Mouse (Mus musculus) heart, embryonic 11.5 days (tissue): ENCODE data around the gene Fbxl17. TPM values are rescaled to one million over a fixed set of nuclear protein-coding genes. Genes with fewer than 3 reads are reported as not detected.

Source experiments
- ATAC-seq: fragments of 200-750 bp; cut with Nextera tagmentation; replicated peaks from 2 replicates; pipeline ENCODE4 v1.8.0; 2017; ENCODE audit warnings: moderate library complexity; ENCODE audit not compliant: insufficient number of reproducible peaks, low FRiP score, low TSS enrichment
- H3K27ac ChIP-seq: fragments of 300-500 bp; sonication (generic); 2 replicates; pipeline ENCODE4 v1.5.1; 2014; ENCODE audit warnings: mild to moderate bottlenecking, low read depth, low read length
- H3K27me3 ChIP-seq: fragments of 300-500 bp; sonication (generic); 2 replicates; pipeline ENCODE4 v1.6.1; 2014; ENCODE audit warnings: mild to moderate bottlenecking, low read length, mixed read lengths; ENCODE audit not compliant: control insufficient read depth, insufficient read depth
- H3K36me3 ChIP-seq: fragments of 300-500 bp; sonication (generic); 2 replicates; pipeline ENCODE4 v1.6.1; 2014; ENCODE audit warnings: mild to moderate bottlenecking, low read length, moderate library complexity, mixed read lengths; ENCODE audit not compliant: control insufficient read depth, insufficient read depth
- H3K4me1 ChIP-seq: fragments of 300-500 bp; sonication (generic); 2 replicates; pipeline ENCODE4 v1.6.1; 2014; ENCODE audit warnings: low read length; ENCODE audit not compliant: control insufficient read depth, insufficient read depth
- H3K4me2 ChIP-seq: fragments of 300-500 bp; sonication (generic); 2 replicates; pipeline ENCODE4 v1.6.1; 2014; ENCODE audit warnings: mild to moderate bottlenecking, moderate library complexity
- H3K4me3 ChIP-seq: fragments of 300-500 bp; sonication (generic); 2 replicates; pipeline ENCODE4 v1.5.1; 2014; ENCODE audit warnings: low read depth, low read length
- H3K9ac ChIP-seq: fragments of 300-500 bp; sonication (generic); 2 replicates; pipeline ENCODE4 v1.6.1; 2014; ENCODE audit warnings: mild to moderate bottlenecking, low read depth, low read length, moderate library complexity
- H3K9me3 ChIP-seq: fragments of 300-500 bp; sonication (generic); replicated peaks from 2 replicates; pipeline ENCODE4 v1.6.1; 2016; ENCODE audit warnings: low read length; ENCODE audit not compliant: control insufficient read depth
- WGBS: fragments of 180-500 bp; shearing (Covaris S2); extraction: QIAGEN DNeasy Blood & Tissue Kit; methylation state at CpG from one replicate; pipeline ENCODE4 v1.1.7; 2014; ENCODE audit not compliant: insufficient replicate concordance; 5-methylcytosine and 5-hydroxymethylcytosine counted together
- polyA plus RNA-seq: library from polyadenylated mRNA; unstranded; fragments of >200 nt; fragmentation: Nextera tagmentation; extraction: Ambion mirVana; gene quantifications from 2 replicates; pipeline ENCODE4 v1.2.1, GENCODE M21; 2014

The Fbxl17 gene
- polyA plus RNA-seq, 1 experiment from 2014 or later = 6.4 TPM

GRCm38 (mm10) chr17:63079087-63079486 is 420.7 kb downstream of the Fbxl17 start:
- no peak overlapping the region for H3K27ac ChIP-seq
- no peak overlapping the region for H3K4me2 ChIP-seq
- no peaks in the 10 kb centered on the region for H3K9me3 ChIP-seq
- H3K4me3 ChIP-seq = no peak overlapping the region
- WGBS = 73% methylated on average over 5 of the region's 5 CpGs
- no peaks in the 10 kb centered on the region for H3K36me3 ChIP-seq
- no peak for ATAC-seq
- H3K27me3 ChIP-seq = no peaks in the 10 kb centered on the region
- H3K4me1 ChIP-seq = no peaks in the 10 kb centered on the region
- no peak overlapping the region for H3K9ac ChIP-seq

DNA sequence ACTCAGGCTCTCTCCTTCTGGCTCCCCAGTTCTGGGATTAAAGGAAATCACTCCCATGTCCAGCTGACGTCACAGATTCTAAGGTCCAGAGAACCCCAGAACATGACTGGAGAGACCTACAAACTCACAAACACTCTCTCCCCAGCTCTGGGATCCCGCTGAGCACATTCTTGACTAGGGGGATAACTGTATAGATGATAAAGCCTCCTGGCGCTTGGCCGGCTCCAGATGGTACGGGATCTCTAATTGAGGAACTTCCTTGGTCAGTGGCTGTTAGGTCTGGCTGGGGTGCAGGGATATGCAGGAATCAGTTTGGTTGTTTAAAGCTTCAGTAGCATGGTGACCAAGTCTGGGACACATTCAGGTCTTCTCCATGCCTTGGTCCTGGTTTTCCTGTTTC is 422.3 kb downstream of the Fbxl17 start:
- Histone ChIP-seq H3K4me2 (no peak overlapping the region), H3K27ac (no peak overlapping the region), H3K4me3 (no peak overlapping the region), H3K9me3 (no peaks in the 10 kb centered on the region), H3K4me1 (no peaks in the 10 kb centered on the region), H3K27me3 (no peaks in the 10 kb centered on the region), H3K36me3 (no peaks in the 10 kb centered on the region), H3K9ac (no peak overlapping the region)
- ATAC-seq = no peak
- 52% methylated on average over 5 of the region's 5 CpGs for WGBS

GRCm38 (mm10) chr17:63076661-63077060 is 423.2 kb downstream of the Fbxl17 start:
- H3K9ac ChIP-seq = no peak overlapping the region
- H3K27ac ChIP-seq = no peak overlapping the region
- ATAC-seq = no peak
- H3K4me1 ChIP-seq = no peaks in the 10 kb centered on the region
- no peaks in the 10 kb centered on the region for H3K36me3 ChIP-seq
- no peak overlapping the region for H3K4me3 ChIP-seq
- H3K9me3 ChIP-seq = no peaks in the 10 kb centered on the region
- H3K27me3 ChIP-seq = no peaks in the 10 kb centered on the region
- 58% methylated on average over 8 of the region's 8 CpGs for WGBS
- H3K4me2 ChIP-seq = no peak overlapping the region

GRCm38 (mm10) chr17:63076037-63076426 is 423.8 kb downstream of the Fbxl17 start:
- no peak overlapping the region for H3K4me3 ChIP-seq
- H3K27me3 ChIP-seq = no peaks in the 10 kb centered on the region
- WGBS = 70% methylated on average over 8 of the region's 8 CpGs
- no peak overlapping the region for H3K4me2 ChIP-seq
- H3K27ac ChIP-seq = no peak overlapping the region
- H3K36me3 ChIP-seq = no peaks in the 10 kb centered on the region
- ATAC-seq = no peak
- no peaks in the 10 kb centered on the region for H3K4me1 ChIP-seq
- no peaks in the 10 kb centered on the region for H3K9me3 ChIP-seq
- no peak overlapping the region for H3K9ac ChIP-seq

DNA sequence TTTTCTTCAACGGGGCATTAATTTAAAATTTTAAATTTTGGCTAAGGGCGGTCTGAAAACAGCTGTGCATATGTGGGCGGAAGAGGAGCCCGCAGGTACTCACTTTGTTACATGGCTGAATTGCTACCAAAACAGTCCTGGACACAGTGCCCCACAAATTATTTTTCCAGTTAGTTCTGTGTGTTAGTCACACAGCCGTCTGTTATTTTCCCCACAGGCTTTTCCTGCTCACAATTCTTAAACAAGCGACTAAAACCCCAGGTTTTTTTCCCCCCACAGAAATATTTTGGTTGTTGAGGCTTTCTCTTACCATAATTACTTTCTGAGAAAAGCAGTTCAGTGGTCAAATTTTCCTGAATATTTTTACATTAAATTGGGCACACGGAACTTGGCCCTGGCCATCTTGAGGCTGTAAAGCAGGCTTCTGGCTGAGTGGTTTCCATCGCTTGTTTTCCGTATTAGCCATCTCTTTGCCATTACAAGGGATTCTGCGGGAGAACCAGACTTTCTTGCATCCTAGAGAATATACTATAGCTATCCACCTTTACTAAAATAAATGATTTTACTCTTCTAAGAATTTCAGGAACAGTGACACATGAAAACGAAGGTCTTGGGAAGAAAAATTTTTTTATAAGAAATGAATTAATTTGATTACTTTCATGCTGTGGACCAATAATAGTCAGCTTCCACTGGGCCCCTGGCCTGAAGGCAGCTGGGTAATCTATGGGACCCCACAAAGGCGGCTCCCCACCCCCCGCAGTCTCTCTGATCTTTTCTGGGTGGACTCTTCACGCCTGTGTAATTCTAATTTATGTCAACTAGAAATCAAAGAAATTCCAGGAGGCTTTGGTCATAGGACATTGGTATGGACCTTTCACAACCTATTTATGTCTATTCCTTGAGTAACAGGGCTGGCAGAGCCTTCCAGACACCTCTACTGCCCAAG is 424.5 kb downstream of the Fbxl17 start:
- 83% methylated on average over 14 of the region's 14 CpGs for WGBS
- no peaks in the 10 kb centered on the region for H3K36me3 ChIP-seq
- no peak for ATAC-seq
- no peak overlapping the region for H3K4me3 ChIP-seq
- H3K9me3 ChIP-seq = no peaks in the 10 kb centered on the region
- no peaks in the 10 kb centered on the region for H3K4me1 ChIP-seq
- no peak overlapping the region for H3K4me2 ChIP-seq
- H3K9ac ChIP-seq = no peak overlapping the region
- H3K27ac ChIP-seq = no peak overlapping the region
- no peaks in the 10 kb centered on the region for H3K27me3 ChIP-seq

DNA sequence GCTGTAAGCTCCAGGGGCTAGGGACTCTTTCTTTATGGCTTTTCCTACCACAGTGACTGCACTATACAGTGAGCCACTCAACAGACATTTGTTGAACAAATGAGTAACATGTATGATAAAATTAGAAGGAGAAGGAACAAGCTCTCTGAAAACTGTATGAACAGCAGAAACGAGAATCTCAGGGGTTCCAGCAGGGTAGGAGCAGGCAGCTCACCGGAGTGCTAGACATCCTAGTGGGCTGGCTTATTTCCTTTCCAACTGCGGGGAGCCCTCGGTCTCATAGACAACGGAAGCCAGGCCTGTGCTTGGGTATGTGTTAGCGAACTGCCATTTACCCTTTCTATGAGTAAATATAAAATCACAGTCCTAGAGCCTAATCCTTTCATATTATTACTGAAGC is 426.5 kb downstream of the Fbxl17 start:
- no peaks in the 10 kb centered on the region for H3K27me3 ChIP-seq
- no peak overlapping the region for H3K27ac ChIP-seq
- WGBS = 70% methylated on average over 6 of the region's 6 CpGs
- H3K4me3 ChIP-seq = no peak overlapping the region
- H3K9me3 ChIP-seq = no peaks in the 10 kb centered on the region
- H3K4me2 ChIP-seq = no peak overlapping the region
- H3K9ac ChIP-seq = no peak overlapping the region
- H3K36me3 ChIP-seq = no peaks in the 10 kb centered on the region
- H3K4me1 ChIP-seq = 0 out of 2 replicates have a peak, but pooled peaks cover 3% of the 10 kb centered on the region
- ATAC-seq = no peak

DNA sequence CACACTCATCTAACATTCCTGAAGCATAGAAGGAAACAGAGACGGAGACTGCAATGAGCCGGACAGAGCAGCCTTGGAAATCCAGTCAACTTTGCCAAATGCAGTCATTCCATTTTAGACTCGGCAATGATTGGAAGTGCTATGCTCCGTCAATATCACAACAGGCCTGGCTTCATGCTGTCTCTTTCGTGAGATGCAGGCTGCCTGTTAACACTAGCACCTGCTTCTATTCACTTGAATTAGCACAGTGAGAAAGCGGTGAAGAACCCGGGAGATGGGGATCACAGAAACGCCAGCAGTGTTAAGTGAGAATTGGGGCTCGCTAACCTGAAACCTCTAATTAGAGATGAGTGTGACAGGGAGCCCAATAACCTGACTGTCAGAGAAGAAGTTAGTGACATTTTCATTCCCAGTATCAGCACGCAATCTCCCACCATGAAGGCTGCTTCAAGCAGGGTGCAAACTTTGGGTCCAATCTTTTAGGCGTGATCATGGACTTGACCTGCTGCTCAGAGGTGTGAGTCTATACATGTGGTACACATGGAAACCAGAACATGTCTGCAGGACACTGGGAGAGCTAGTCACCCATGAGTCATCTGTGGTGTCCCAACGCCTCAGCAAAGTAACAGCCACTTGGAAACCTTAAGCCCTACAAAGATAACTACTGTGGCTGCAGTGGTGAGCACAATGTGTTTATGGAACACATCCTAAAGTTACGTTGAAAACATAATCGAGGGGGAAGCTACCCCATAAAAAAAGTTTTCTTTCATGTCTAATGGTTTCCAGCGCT is 428.5 kb downstream of the Fbxl17 start:
- H3K4me2 ChIP-seq = no peak overlapping the region
- H3K36me3 ChIP-seq = no peaks in the 10 kb centered on the region
- no peak overlapping the region for H3K9ac ChIP-seq
- no peak overlapping the region for H3K27ac ChIP-seq
- H3K27me3 ChIP-seq = no peaks in the 10 kb centered on the region
- ATAC-seq = no peak
- WGBS = 79% methylated on average over 15 of the region's 15 CpGs
- H3K9me3 ChIP-seq = no peaks in the 10 kb centered on the region
- no peak overlapping the region for H3K4me3 ChIP-seq
- 0 out of 2 replicates have a peak, but pooled peaks cover 3% of the 10 kb centered on the region for H3K4me1 ChIP-seq

DNA sequence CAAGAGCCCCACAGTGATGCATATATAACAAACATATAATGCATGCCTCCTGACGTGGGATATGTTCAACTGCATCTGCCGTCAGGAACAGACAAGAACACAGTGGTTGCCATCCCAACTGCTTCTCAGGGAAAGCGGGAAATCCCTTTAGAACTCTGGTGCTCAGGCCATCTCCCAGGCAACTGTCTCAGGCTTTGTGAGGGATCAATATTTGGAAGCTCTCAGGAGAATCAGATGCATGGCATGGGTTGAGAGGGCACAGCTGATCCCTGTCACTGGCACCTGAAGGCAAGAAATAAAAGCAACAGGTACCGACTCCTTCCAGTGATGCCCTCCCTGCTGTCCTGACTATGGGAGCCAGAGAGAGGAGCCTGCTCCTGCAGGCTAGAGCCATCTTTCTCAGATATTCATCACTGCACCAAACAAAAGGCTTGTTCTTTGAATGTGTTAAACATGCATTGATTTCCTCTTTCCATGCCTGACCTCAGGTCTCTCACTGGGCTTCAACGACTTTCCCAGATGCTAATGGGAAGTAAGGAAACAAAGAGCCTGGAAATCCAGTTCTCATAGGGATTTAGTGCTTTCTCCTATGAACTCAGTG is 429.6 kb downstream of the Fbxl17 start:
- no peak overlapping the region for H3K4me2 ChIP-seq
- ATAC-seq = no peak
- WGBS = 73% methylated on average over 5 of the region's 5 CpGs
- H3K4me3 ChIP-seq = no peak overlapping the region
- H3K9me3 ChIP-seq = no peaks in the 10 kb centered on the region
- H3K27me3 ChIP-seq = no peaks in the 10 kb centered on the region
- H3K27ac ChIP-seq = no peak overlapping the region
- no peak overlapping the region for H3K9ac ChIP-seq
- 0 out of 2 replicates have a peak, but pooled peaks cover 3% of the 10 kb centered on the region for H3K4me1 ChIP-seq
- no peaks in the 10 kb centered on the region for H3K36me3 ChIP-seq
